Mouse (Mus musculus): ENCODE data around the gene Nup107.

DNA sequence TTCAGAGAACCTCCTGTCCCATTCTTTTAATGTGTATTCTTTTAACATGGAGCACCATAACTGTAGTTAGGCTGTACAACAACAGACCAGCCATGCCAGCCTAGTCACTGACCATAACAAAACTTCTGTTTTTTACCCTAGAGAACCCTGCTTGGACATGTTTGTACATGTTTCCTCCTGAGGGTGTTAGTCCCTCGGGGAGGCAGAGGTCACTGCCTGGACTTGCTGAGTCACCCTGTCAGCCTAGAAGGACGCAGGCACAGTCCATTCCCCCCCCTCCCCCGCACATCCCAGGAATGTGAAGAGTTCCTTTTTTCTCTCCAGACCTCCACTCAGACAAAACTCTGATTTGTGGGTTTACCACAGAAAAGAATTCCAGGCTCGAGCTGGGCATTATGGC, 74.9 kb downstream of the Nup107 start:
- TF ChIP-seq POLR2A (IDR thresholded peaks at IDR 0.05; ENCODE audit: borderline replicate concordance, extremely low read depth, low read depth, low read length) (no peak), CTCF (IDR thresholded peaks at IDR 0.05; ENCODE audit: insufficient read depth, low read length) (no peak)

All from lung, adult 2 months (tissue).